Mouse (Mus musculus): ENCODE data around the gene Elf2.

GRCm38 (mm10) chr3:51328546-51328945 lies 11.9 kb downstream of the Elf2 start:
- TF ChIP-seq CTCF (conservative IDR thresholded peaks at IDR 0.05; ENCODE audit: low read length): no peak
- no peak for TF ChIP-seq NANOG (IDR thresholded peaks at IDR 0.05; ENCODE audit: borderline replicate concordance, low read length)
- TF ChIP-seq POU5F1 (IDR thresholded peaks at IDR 0.05; ENCODE audit: borderline replicate concordance, low read length): no peak

Data from E14TG2a.4 (cell line).